Mouse (Mus musculus) forebrain, embryonic 12.5 days (tissue): ENCODE data around the gene Trpm5. TPM values are rescaled to one million over a fixed set of nuclear protein-coding genes. Genes with fewer than 3 reads are reported as not detected.

Experiments
- ATAC-seq: fragments of 200-750 bp; cut with Nextera tagmentation; 2 replicates; pipeline ENCODE4 v1.8.0; 2017; ENCODE audit warnings: moderate TSS enrichment; ENCODE audit not compliant: low FRiP score
- H3K27ac ChIP-seq: fragments of 300-500 bp; sonication (generic); 2 replicates; pipeline ENCODE4 v1.5.1; 2016; ENCODE audit warnings: mild to moderate bottlenecking
- H3K27me3 ChIP-seq: fragments of 300-500 bp; sonication (generic); 2 replicates; pipeline ENCODE4 v1.6.1; 2016; ENCODE audit warnings: mild to moderate bottlenecking
- H3K36me3 ChIP-seq: fragments of 300-500 bp; sonication (generic); replicated peaks from 2 replicates; pipeline ENCODE4 v1.6.1; 2016; ENCODE audit warnings: mild to moderate bottlenecking
- H3K4me1 ChIP-seq: fragments of 300-500 bp; sonication (generic); 2 replicates; pipeline ENCODE4 v1.6.1; 2016
- H3K4me2 ChIP-seq: fragments of 300-500 bp; sonication (generic); 2 replicates; pipeline ENCODE4 v1.6.1; 2016; ENCODE audit warnings: mild to moderate bottlenecking, moderate library complexity
- H3K4me3 ChIP-seq: fragments of 300-500 bp; sonication (generic); replicated peaks from 2 replicates; pipeline ENCODE4 v1.5.1; 2016; ENCODE audit warnings: mild to moderate bottlenecking
- H3K9ac ChIP-seq: fragments of 300-500 bp; sonication (generic); 2 replicates; pipeline ENCODE4 v1.6.1; 2016; ENCODE audit warnings: mild to moderate bottlenecking
- H3K9me3 ChIP-seq: fragments of 300-500 bp; sonication (generic); 2 replicates; pipeline ENCODE4 v1.6.1; 2016
- WGBS: fragments of 180-500 bp; shearing (Covaris S2); methylation state at CpG from one replicate; pipeline ENCODE4 v1.1.7; 2016; 5-methylcytosine and 5-hydroxymethylcytosine counted together
- polyA plus RNA-seq: library from polyadenylated mRNA; unstranded; fragments of >200 nt; fragmentation: Nextera tagmentation; extraction: Ambion mirVana; gene quantifications from 2 replicates; pipeline ENCODE4 v1.2.1, GENCODE M21; 2016

Trpm5 gene
- polyA plus RNA-seq, result 1.1 and 1.3 TPM in 2 replicates

GRCm38 (mm10) chr7:143094592-143095553, at the start of gene Trpm5:
Trpm5 (minus strand) TSS chr7:143094642.
- WGBS, result 51% methylated on average over 10 of the region's 10 CpGs
- peaks cover 3% of the 10 kb centered on the region; the same call in 1 of the 2 replicates for H3K27me3 ChIP-seq

GRCm38 (mm10) chr7:143142680-143143079, 48.2 kb upstream of the Trpm5 start:
- Histone ChIP-seq H3K27ac (no peak overlapping the region), H3K36me3 (no peaks in the 10 kb centered on the region), H3K27me3 (no peaks in the 10 kb centered on the region), H3K9ac (no peak overlapping the region), H3K4me1 (no peaks in the 10 kb centered on the region), H3K4me2 (no peak overlapping the region), H3K9me3 (no peaks in the 10 kb centered on the region), H3K4me3 (no peak overlapping the region)
- no peak for ATAC-seq
- WGBS, result 91% methylated on average over 2 of the region's 2 CpGs

More at GRCm38 (mm10) chr7:143094592-143095553, at the start of gene Trpm5:
- H3K9me3 ChIP-seq, result no peaks in the 10 kb centered on the region
- no peak within 1 kb of the TSS for H3K27ac ChIP-seq
- H3K4me2 ChIP-seq, result no peak within 1 kb of the TSS
- ATAC-seq, result no peak
- no peak within 1 kb of the TSS for H3K4me3 ChIP-seq
- no peak within 1 kb of the TSS for H3K9ac ChIP-seq
- H3K4me1 ChIP-seq, result no peaks in the 10 kb centered on the region
- no peaks in the 10 kb centered on the region for H3K36me3 ChIP-seq

DNA sequence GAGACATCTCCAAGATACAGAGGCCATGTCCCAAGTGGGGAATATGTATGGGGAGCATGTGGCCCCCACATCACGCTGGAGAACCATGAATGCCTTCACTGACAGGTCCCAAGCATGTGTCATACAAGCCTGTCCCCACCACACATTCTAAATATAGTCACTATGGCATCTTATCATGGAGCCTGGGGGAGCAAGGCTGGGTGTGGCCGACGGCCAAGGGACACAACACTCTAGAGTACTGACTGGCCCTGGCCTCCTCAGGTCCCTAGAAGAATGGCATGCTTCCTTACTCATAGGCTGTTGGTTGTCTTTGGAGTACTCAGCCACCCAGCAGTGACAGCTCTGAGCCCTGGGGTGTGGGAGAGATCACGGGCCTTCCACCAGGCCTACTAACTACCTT, 45.5 kb upstream of the Trpm5 start:
- Histone ChIP-seq H3K4me2 (no peak overlapping the region), H3K4me3 (no peak overlapping the region), H3K9me3 (no peaks in the 10 kb centered on the region), H3K36me3 (no peaks in the 10 kb centered on the region), H3K27ac (no peak overlapping the region), H3K9ac (no peak overlapping the region), H3K4me1 (no peaks in the 10 kb centered on the region), H3K27me3 (peaks cover 6% of the 10 kb centered on the region; the same call in 1 of the 2 replicates)
- WGBS, result 90% methylated on average over 4 of the region's 4 CpGs
- ATAC-seq, result no peak

DNA sequence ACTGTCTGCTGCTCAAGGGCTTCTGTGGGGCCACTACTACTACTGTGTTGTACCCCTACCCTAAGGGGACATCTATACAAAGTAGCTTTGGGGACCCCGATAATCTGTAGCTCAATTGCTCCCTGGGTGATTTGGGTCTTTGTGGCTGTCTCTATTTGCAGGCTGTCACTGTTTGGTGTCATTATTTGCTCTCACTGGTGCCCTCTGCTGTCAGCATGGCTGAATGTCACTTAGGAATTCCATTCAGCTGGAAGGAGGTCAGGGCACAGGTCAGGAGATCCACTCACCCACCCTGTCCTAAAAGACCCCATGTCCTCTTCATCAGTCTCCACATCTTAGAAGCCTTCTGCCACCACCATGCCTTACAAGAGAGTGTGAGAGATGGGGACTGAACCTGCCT, 44.3 kb upstream of the Trpm5 start:
- no peak for ATAC-seq
- H3K27ac ChIP-seq, result no peak overlapping the region
- WGBS, result 45% methylated on average over 1 of the region's 1 CpGs

GRCm38 (mm10) chr7:143136561-143136960, 42.1 kb upstream of the Trpm5 start:
- H3K4me1 ChIP-seq, result no peaks in the 10 kb centered on the region
- ATAC-seq, result no peak
- no peak overlapping the region for H3K4me3 ChIP-seq
- 68% methylated on average over 5 of the region's 5 CpGs for WGBS
- H3K4me2 ChIP-seq, result no peak overlapping the region
- H3K9me3 ChIP-seq, result no peaks in the 10 kb centered on the region
- H3K36me3 ChIP-seq, result no peaks in the 10 kb centered on the region
- peaks cover 7% of the 10 kb centered on the region; the same call in 1 of the 2 replicates for H3K27me3 ChIP-seq
- no peak overlapping the region for H3K27ac ChIP-seq
- no peak overlapping the region for H3K9ac ChIP-seq

More for the DNA sequence above, 44.3 kb upstream of the Trpm5 start:
- no peaks in the 10 kb centered on the region for H3K4me1 ChIP-seq
- no peaks in the 10 kb centered on the region for H3K36me3 ChIP-seq
- H3K4me3 ChIP-seq, result no peak overlapping the region
- peaks cover 7% of the 10 kb centered on the region; the same call in 1 of the 2 replicates for H3K27me3 ChIP-seq
- H3K9me3 ChIP-seq, result no peaks in the 10 kb centered on the region
- no peak overlapping the region for H3K4me2 ChIP-seq
- H3K9ac ChIP-seq, result no peak overlapping the region

DNA sequence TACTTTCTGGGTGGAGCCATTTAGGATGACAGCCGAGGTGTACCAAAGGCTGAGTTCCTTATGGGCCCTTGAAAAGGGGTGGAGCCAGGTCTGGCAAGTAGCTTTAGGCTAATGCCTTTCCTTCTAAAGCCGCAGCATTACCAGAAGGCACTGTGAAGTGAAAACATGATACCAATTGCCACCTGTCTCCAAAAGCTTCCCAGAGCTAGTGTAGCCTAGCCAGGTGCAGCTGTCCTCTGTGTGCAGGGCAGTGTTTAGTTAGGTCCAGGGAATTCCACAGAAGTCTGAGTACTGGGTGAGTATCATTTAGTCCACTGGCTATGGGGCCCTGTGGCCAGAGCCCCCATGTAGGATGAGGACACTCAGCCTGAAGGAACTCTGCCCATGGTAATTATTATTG, 41.7 kb upstream of the Trpm5 start:
- no peak overlapping the region for H3K27ac ChIP-seq
- H3K9me3 ChIP-seq, result no peaks in the 10 kb centered on the region
- no peaks in the 10 kb centered on the region for H3K4me1 ChIP-seq
- peaks cover 7% of the 10 kb centered on the region; the same call in 1 of the 2 replicates for H3K27me3 ChIP-seq
- ATAC-seq, result no peak
- 71% methylated on average over 2 of the region's 2 CpGs for WGBS
- H3K4me3 ChIP-seq, result no peak overlapping the region
- no peaks in the 10 kb centered on the region for H3K36me3 ChIP-seq
- no peak overlapping the region for H3K4me2 ChIP-seq
- no peak overlapping the region for H3K9ac ChIP-seq

DNA sequence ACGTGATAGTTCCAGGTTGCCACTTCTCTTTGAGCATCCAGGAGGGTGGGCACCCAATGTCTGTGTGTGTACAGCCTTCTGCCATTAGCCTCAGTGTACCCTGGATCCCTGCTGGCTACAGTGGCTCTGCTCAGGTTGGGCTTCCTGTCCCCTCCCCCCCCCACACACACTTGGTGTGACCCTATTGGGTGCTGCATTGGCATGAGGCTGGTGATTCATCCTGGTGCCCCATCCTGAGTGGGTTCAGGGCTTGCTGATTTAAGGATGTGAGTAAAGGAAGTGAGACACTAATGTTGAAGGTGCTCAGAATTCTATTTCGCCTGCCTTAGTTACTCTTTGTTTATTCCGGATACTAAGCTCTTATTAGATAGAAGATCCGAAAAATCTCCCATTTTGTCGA, 38.4 kb upstream of the Trpm5 start:
- Histone ChIP-seq H3K27me3 (peaks cover 7% of the 10 kb centered on the region; the same call in 1 of the 2 replicates), H3K27ac (no peak overlapping the region), H3K9me3 (no peaks in the 10 kb centered on the region), H3K9ac (no peak overlapping the region), H3K4me1 (no peaks in the 10 kb centered on the region), H3K36me3 (no peaks in the 10 kb centered on the region), H3K4me3 (no peak overlapping the region), H3K4me2 (no peak overlapping the region)
- 85% methylated on average over 5 of the region's 5 CpGs for WGBS
- ATAC-seq, result no peak

- Histone ChIP-seq H3K27me3 (no peaks in the 10 kb centered on the region), H3K4me3 (no peak overlapping the region), H3K36me3 (no peaks in the 10 kb centered on the region), H3K4me1 (peaks cover 7% of the 10 kb centered on the region), H3K9ac (no peak overlapping the region), H3K4me2 (no peak overlapping the region), H3K27ac (no peak overlapping the region), H3K9me3 (no peaks in the 10 kb centered on the region)
- 69% methylated on average over 3 of the region's 3 CpGs for WGBS
- ATAC-seq, result no peak
Observed at GRCm38 (mm10) chr7:143124902-143125301, 30.5 kb upstream of the Trpm5 start.

DNA sequence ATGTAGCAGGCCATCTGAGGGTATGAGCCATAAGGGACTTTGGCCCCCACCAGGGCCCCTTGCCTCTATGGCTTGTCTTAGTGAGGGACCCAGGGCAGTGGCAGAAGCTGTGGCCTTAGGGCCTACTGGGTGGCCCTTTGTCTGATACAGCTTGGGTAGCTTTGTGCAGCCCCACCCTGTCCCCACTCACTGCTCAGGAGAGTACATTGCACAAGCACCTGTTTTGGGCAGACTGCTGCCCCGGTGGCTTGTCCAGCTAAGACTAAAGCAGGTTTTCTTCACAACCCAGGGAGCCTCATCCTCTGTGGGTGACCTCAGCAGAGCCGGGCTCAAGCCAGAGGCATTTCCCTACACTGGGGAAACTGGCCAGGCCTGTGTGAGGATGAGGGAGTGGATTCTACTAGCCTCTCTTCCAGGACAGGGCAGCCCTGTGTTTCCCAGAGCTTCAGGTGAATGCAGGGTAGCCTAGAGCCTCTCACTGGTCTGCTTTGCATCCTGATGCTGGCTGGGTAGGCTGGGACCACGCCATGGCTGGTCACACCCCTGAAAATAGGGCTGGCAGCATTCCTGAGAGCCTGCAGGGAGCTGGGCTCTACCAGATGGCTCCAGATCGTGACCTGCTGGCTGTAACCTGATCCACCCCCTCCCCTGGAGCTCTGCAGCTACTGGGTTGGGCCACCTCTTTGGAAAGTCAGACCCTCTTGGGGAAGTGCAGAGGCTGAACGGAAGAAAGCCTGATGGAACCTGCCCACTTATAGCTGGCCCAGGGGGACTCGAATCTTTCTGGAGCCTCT, 29.6 kb upstream of the Trpm5 start:
- no peaks in the 10 kb centered on the region for H3K9me3 ChIP-seq
- no peaks in the 10 kb centered on the region for H3K36me3 ChIP-seq
- no peak overlapping the region for H3K4me2 ChIP-seq
- H3K27ac ChIP-seq, result no peak overlapping the region
- no peaks in the 10 kb centered on the region for H3K27me3 ChIP-seq
- 16% methylated on average over 6 of the region's 6 CpGs for WGBS
- no peak overlapping the region for H3K9ac ChIP-seq
- ATAC-seq, result no peak
- no peak overlapping the region for H3K4me3 ChIP-seq
- peaks cover 11% of the 10 kb centered on the region for H3K4me1 ChIP-seq

GRCm38 (mm10) chr7:143122191-143122590, 27.7 kb upstream of the Trpm5 start:
- no peaks in the 10 kb centered on the region for H3K9me3 ChIP-seq
- no peak overlapping the region for H3K4me3 ChIP-seq
- peaks cover 11% of the 10 kb centered on the region for H3K4me1 ChIP-seq
- no peak overlapping the region for H3K9ac ChIP-seq
- no peaks in the 10 kb centered on the region for H3K27me3 ChIP-seq
- no peak overlapping the region for H3K4me2 ChIP-seq
- WGBS, result 88% methylated on average over 5 of the region's 5 CpGs
- H3K36me3 ChIP-seq, result no peaks in the 10 kb centered on the region
- H3K27ac ChIP-seq, result no peak overlapping the region
- ATAC-seq, result no peak

DNA sequence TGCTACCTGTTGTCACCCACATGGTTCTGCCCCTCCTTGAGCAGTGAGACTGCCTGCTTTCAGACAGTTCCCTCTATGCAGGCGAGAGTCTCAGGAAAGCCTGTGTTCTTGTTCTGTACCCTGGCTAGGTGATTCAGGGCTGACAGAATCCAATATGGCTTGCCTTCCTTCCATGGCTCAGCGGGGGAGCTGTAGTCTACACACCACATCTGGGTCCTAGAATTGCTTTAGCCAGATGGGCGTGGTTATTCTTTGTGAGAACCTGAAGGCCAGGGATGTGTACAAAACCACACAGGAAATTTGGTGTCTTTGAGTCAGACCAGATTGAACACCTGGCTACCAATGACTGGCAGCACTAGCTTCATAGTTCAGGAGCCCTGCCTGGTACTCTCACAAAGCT, 25.4 kb upstream of the Trpm5 start:
- no peak overlapping the region for H3K27ac ChIP-seq
- ATAC-seq, result no peak
- 73% methylated on average over 3 of the region's 3 CpGs for WGBS

GRCm38 (mm10) chr7:143119407-143119806, 25.0 kb upstream of the Trpm5 start:
- Histone ChIP-seq H3K27ac (no peak overlapping the region), H3K4me1 (peaks cover 8% of the 10 kb centered on the region), H3K4me3 (no peak overlapping the region), H3K9me3 (peaks cover 4% of the 10 kb centered on the region; the same call in 1 of the 2 replicates), H3K36me3 (no peaks in the 10 kb centered on the region), H3K9ac (no peak overlapping the region), H3K27me3 (no peaks in the 10 kb centered on the region), H3K4me2 (no peak overlapping the region)
- 40% methylated on average over 1 of the region's 1 CpGs for WGBS
- no peak for ATAC-seq

More for the DNA sequence above, 25.4 kb upstream of the Trpm5 start:
- H3K4me2 ChIP-seq, result no peak overlapping the region
- no peak overlapping the region for H3K4me3 ChIP-seq
- no peak overlapping the region for H3K9ac ChIP-seq
- peaks cover 11% of the 10 kb centered on the region for H3K4me1 ChIP-seq
- H3K36me3 ChIP-seq, result no peaks in the 10 kb centered on the region
- H3K9me3 ChIP-seq, result peaks cover 3% of the 10 kb centered on the region; the same call in 1 of the 2 replicates
- H3K27me3 ChIP-seq, result no peaks in the 10 kb centered on the region
